Mouse (Mus musculus): Measurements from ENCODE around the gene Mov10. TPM values are rescaled to one million over a fixed set of nuclear protein-coding genes. Genes with fewer than 3 reads are reported as not detected.
A peak's percentile ranks its signal among the peaks of the same experiment; 100 is the strongest.

The Mov10 gene
- total RNA-seq, 2 experiments from 2014 or later = 2.0 to 8.9 TPM

GRCm38 (mm10) chr3:104782061-104782681 is 36.2 kb downstream of the Mov10 start:
- ATAC-seq (replicated peaks; ENCODE audit: poor library complexity) = no peak

DNA sequence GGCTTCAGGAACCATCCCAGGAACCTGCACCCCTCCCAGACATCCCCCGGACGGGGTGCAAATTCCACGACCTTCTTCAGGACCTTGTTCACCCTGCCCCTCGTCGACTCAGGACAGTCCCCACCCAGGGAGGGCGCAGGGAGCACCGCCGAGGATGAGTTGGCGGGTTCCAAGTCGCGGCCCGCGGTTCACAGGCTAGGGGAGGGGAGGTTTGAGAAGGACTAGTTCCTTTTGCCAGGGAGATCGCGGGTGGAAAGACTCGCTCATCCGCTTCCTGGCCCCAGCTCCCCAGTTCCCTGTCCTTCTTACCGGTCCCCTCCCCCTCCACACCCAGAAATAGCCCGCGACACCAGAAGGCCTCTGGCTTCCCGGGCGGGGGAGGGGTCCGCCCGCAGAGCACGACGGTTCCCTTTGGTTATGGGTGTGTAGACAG is 36.9 kb downstream of the Mov10 start, which contains the start of gene Fam19a3:
Gene Fam19a3 (minus strand): TSS at position 370 of the 433 bp plus-strand sequence.
- 0 out of 2 replicates have a peak, but pooled peaks have one; percentile 11 for ATAC-seq (replicated peaks; ENCODE audit: poor library complexity)

DNA sequence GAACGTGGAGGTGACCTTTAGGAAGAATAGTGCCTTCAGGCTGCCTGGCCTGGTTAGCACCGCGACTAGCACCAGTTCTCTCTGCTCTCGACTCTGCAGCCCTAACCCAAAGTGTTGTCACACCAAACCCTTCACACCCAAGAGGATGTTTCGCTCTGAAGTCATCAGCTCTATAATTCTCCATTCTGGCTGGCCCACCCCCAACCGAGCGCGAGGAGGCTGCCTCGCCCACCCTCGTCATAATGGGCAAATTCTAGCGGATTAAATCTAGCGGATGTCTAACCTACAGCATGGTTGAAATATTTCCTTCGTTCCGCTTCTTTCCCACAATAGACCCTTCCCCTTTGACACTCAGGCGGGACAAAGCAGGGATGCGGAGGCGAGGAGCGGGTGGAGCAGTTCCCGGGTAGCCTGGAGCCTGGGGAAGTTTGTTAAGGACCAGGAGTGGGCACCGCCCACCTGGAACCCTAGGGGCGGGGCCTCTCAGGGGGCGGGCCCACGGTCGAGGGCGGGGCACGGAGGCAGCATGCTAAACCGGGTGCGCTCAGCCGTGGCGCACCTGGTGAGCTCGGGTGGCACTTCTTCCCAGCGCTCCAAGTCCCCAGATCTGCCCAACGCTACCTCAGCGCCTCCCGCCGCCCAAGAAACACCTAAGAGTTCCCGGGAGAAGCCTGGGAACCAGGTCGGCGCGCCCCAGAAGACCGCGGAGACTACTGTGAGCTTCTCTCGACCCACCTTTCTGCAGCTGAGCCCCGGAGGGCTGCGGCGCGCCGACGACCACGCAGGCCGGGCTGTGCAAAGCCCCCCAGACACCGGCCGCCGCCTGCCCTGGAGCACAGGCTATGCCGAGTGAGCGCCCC is 37.6 kb downstream of the Mov10 start, which contains the start of gene Ppm1j:
Gene Ppm1j (plus strand): TSS at position 496 of the 860 bp plus-strand sequence.
- peak; percentile 33; the same call in 1 of the 2 replicates for ATAC-seq (replicated peaks; ENCODE audit: poor library complexity)

DNA sequence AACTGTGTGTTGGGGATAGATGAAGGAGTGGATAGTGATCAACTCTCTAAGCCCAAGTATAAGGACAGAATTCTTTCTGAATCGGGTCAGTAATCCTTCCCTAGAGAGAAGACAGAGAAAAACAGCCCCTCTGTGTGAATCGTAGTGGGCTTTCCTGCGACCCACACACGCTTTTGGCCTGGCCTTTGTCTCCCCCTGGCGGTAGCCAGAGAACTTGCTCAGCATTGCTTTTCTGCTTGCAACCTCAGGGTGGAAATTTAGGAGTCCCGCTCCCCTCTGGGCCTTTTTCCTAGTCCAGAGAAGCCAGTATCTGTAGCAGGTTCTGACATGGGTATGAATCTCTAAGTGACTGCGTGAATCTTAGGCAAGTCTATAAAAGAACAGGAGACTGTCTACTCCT is 38.4 kb downstream of the Mov10 start:
- peak; percentile 66 for ATAC-seq (replicated peaks; ENCODE audit: poor library complexity)

- ATAC-seq (replicated peaks; ENCODE audit: poor library complexity) = peak; percentile 26; the same call in 1 of the 2 replicates
Measured at GRCm38 (mm10) chr3:104777342-104777741, 41.0 kb downstream of the Mov10 start.

GRCm38 (mm10) chr3:104773301-104773700 is 45.1 kb downstream of the Mov10 start:
- no peak for ATAC-seq (replicated peaks; ENCODE audit: poor library complexity)

GRCm38 (mm10) chr3:104771460-104771859 is 46.9 kb downstream of the Mov10 start:
- ATAC-seq (replicated peaks; ENCODE audit: poor library complexity) = no peak

GRCm38 (mm10) chr3:104770918-104771317 is 47.4 kb downstream of the Mov10 start:
- no peak for ATAC-seq (replicated peaks; ENCODE audit: poor library complexity)

DNA sequence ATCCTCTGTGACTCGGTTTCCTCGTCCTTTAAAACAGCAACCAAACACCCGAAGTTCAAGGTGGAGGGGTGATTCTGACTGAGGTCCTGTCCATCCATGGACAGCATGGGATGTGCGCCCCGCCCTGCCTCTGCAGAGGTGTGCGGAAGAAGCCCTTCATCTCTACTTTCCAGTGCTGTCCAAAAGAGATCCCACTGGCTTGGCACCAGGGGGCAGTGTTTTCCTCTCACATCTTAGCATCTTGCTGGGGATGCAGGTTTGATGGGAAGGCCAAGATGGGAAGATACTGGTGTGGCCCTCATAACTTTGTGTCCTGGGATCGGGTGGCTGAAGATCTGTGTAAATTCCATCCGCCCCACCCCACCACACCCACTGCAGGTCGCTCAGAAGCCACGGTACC is 48.3 kb downstream of the Mov10 start:
- ATAC-seq (replicated peaks; ENCODE audit: poor library complexity) = peak; percentile 72

GRCm38 (mm10) chr3:104769135-104769534 is 49.2 kb downstream of the Mov10 start:
- ATAC-seq (replicated peaks; ENCODE audit: poor library complexity) = no peak

DNA sequence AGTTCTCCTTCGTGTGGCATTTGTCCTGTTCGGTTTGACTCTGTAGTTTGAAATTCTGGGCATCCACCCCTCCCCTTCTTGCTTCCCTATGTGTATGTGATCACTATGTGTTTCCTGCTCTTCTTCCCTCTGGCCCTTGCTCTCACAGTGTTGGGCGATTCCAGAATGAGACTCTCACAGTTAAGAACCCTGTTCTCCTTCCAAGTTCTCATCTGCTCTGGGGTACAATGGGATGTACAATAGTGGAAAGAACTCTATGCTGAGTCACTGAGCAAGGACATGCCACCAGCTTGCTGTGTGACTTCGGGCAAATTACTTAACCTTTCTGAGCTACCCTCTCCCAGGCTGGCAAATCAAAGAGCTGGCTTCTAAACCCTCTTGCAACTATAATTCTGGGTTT is 50.6 kb downstream of the Mov10 start:
- ATAC-seq (replicated peaks; ENCODE audit: poor library complexity) = no peak

DNA sequence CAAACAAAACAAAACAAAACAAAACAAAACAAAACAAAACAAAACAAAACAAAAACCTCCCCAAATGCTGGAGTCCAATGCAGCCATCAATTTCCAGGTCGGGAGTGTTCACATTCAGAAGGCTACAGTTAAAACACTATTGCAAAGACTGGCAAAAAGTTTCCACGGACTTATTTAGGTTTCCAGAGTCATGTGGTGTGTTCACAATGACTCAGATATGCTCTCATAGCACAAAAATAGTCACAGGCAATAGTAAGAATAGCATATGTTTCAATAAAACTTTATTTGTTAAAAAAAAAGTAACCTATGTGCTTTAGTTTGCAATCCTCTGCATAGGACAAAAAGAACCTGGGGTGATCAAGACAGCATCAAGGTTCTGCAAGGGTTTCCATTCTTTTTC is 51.2 kb downstream of the Mov10 start:
- no peak for ATAC-seq (replicated peaks; ENCODE audit: poor library complexity)

- peak; percentile 46; the same call in 1 of the 2 replicates for ATAC-seq (replicated peaks; ENCODE audit: poor library complexity)
Measured at GRCm38 (mm10) chr3:104765021-104765420, 53.3 kb downstream of the Mov10 start.

DNA sequence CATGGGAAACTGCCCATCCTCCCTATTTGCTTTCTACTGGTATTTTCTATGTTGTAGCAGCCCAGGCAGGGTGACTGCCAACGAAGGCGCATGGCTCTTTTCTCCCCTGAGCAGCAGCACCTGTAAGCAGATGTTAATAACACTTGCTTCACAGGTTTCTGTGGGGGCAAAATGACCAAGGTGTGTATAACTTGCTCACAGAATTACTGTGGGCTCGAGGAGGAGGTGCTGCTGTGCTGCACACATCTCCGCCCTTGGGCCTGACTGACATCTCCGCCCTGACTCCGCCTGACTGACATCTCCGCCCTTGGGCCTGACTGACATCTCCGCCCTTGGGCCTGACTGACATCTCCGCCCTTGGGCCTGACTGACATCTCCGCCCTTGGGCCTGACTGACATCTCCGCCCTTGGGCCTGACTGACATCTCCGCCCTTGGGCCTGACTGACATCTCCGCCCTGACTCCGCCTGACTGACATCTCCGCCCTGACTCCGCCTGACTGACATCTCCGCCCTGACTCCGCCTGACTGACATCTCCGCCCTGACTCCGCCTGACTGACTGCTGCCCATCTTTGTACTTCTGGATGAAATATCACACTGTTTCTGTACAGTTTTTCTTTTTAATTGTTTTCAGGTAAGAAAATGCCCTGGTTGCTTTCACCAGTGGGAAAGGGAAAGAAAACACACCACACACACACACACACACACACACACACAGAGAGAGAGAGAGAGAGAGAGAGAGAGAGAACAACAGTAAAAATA is 56.1 kb downstream of the Mov10 start:
- ATAC-seq (replicated peaks; ENCODE audit: poor library complexity) = peak; percentile 66

DNA sequence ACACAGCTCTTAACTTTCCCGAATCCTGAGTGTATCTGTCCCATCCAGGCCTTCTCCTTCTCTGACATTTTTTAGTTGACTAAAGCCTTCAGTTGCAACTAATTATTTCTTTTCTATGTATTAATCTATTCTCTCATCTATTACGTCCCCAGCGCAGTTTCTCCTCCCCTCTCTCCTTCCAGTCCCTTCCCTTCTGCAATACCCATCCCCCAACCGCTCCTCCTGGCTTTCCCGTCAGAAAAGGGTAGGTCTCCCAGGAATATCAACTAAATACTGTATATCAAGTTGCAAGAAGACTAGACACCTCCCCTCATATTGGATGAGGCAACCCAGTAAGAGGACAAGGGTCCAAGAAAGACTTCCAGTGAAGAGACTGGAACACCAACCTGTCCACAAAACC is 59.5 kb downstream of the Mov10 start:
- no peak for ATAC-seq (replicated peaks; ENCODE audit: poor library complexity)

DNA sequence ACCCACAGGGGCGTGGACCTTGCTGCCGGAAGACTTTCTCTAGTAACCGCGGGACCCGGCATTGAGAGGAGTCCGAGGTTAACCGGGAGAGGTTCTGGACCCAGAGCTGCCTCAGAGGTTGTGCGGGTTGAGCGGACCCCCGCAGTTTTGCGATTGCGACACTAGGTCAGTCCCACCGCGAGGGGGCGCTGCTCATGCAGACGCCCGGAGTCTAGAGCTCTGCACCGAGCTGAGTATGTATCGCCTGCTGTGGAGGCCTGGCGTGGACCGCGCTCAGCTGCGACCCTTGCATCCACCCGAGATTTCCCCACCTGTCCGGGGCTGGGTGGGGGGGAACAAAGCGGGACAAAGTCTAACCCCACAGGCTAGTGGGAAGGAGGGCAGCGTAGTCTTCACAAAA is 60.0 kb downstream of the Mov10 start:
- peak; percentile 87 for ATAC-seq (replicated peaks; ENCODE audit: poor library complexity)

DNA sequence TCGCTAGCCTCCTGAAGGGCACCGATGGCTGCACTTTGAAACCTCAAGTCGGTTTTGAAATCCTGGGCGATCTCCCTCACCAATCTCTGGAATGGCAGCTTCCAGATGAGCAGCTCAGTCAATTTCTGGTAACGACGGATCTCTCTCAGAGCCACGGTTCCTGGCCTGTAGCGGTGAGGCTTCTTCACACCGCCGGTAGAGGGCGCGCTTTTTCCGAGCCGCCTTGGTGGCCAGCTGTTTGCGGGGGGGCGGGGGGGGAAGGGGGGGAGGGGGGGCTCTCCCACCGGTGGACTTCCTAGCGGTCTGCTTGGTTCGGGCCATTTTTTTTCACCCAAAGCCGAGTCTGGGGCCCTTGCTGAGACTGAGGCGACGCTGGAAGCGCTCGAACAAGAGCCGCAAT is 65.5 kb downstream of the Mov10 start:
- ATAC-seq (replicated peaks; ENCODE audit: poor library complexity) = peak; percentile 78
